Mouse (Mus musculus) embryonic fibroblast, embryonic 13.5 days (primary cell): Measurements from ENCODE around the gene 5730522E02Rik. TPM values are rescaled to one million over a fixed set of nuclear protein-coding genes. Genes with fewer than 3 reads are reported as not detected.

Experiments used
- H3K27ac ChIP-seq: 2 replicates; pipeline ENCODE4 v1.5.1; 2012; ENCODE audit warnings: low read length, control low read depth, inconsistent platforms; ENCODE audit not compliant: insufficient read depth
- H3K4me1 ChIP-seq: 2 replicates; pipeline ENCODE4 v1.6.1; 2011; ENCODE audit warnings: low read length; ENCODE audit not compliant: control insufficient read depth, insufficient read depth
- H3K4me3 ChIP-seq: 2 replicates; pipeline ENCODE4 v1.5.1; 2011; ENCODE audit warnings: mild to moderate bottlenecking, control low read depth, low read length; ENCODE audit not compliant: insufficient read depth
- CTCF ChIP-seq: IDR thresholded peaks from 2 replicates; pipeline ENCODE4 v1.5.1; 2011; ENCODE audit warnings: mild to moderate bottlenecking, control low read depth, low read length, moderate library complexity, borderline replicate concordance; ENCODE audit not compliant: insufficient read depth
- POLR2A ChIP-seq: IDR thresholded peaks from 2 replicates; pipeline ENCODE4 v1.6.1; 2011; ENCODE audit warnings: low read depth, mild to moderate bottlenecking, control low read depth, low read length, moderate library complexity
- polyA plus RNA-seq: library from polyadenylated mRNA; stranded (reverse); fragments of >200 nt; gene quantifications from 2 replicates; pipeline ENCODE4 v1.2.4, GENCODE M21; 2011; ENCODE audit warnings: low read depth; ENCODE audit not compliant: missing spikeins, insufficient read length

Gene 5730522E02Rik
- polyA plus RNA-seq, 1 experiment = not detected

DNA sequence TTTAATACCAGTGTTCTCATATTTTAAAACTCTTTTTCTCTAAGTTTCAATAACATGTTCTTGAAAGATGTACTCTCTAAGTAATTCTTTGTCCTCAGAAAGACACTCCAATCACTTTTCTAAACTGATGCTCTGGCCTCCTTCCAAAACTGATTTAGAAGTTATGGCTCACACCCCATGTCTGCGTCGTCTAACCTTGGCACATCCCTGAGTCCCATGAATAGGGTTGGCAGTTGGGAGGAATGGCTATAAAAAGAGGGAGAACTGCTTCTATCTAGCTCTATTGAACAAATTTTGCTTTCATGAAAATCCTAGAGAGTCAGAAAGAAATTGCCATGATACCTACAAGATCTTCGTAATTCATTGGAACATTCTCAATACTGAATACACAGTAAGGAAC lies 458.1 kb downstream of the 5730522E02Rik start:
- H3K4me3 ChIP-seq = no peak overlapping the region
- H3K4me1 ChIP-seq = no peaks in the 10 kb centered on the region
- TF ChIP-seq POLR2A (no peak), CTCF (no peak)
- H3K27ac ChIP-seq = no peak overlapping the region

DNA sequence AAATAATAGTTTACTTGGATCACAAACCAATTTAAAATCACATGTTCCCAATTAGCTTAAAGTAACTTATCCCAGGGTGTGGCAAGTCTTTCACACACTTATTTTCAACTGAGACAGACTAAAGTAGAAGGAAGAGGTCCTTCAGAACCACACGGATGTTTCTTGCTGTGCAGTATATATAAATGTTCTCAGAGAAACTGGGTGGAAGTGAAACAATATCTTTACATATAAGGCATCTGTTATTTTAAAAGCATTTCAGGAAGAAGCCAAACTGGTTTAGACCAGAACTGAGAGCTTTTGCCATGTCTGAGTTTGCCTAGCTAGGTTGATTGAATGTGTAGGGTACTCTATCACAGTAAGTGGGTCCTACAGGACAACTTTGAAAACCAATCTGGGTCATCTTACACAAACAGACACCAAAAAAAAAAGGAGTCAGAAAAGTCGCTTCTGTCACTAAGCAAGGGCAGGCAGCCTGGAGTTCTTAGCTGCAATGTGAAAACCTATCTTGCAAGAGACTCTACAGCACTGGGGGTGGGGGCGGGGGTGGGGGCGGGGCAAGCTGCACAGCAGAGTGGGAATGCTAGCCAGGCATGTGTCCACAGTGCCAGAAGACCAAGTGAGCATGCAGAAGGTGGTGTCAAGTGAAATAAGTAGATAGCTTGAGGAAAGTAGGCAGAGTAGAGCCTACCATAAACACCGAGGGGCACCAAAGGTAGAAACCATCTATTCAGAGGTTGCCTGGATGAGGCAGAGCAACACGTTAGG lies 463.3 kb downstream of the 5730522E02Rik start:
- Histone ChIP-seq H3K4me1 (no peaks in the 10 kb centered on the region), H3K4me3 (no peak overlapping the region), H3K27ac (no peak overlapping the region)
- TF ChIP-seq CTCF = no peak
- TF ChIP-seq POLR2A = no peak

- Histone ChIP-seq H3K4me3 (no peak overlapping the region), H3K4me1 (no peaks in the 10 kb centered on the region), H3K27ac (no peak overlapping the region)
- TF ChIP-seq CTCF = no peak
- no peak for TF ChIP-seq POLR2A
Measured at GRCm38 (mm10) chr11:25743664-25744063, 466.9 kb downstream of the 5730522E02Rik start.

- no peak overlapping the region for H3K27ac ChIP-seq
- H3K4me3 ChIP-seq = no peak overlapping the region
- TF ChIP-seq POLR2A (no peak), CTCF (no peak)
- H3K4me1 ChIP-seq = no peaks in the 10 kb centered on the region
Measured at GRCm38 (mm10) chr11:25737255-25737654, 473.3 kb downstream of the 5730522E02Rik start.

- no peak for TF ChIP-seq POLR2A
- TF ChIP-seq CTCF = no peak
Measured at GRCm38 (mm10) chr11:25729476-25729875, 481.1 kb downstream of the 5730522E02Rik start.

GRCm38 (mm10) chr11:25715447-25716321 lies 494.9 kb downstream of the 5730522E02Rik start:
- no peak overlapping the region for H3K27ac ChIP-seq
- TF ChIP-seq CTCF (no peak), POLR2A (no peak)
- H3K4me3 ChIP-seq = no peak overlapping the region
- no peaks in the 10 kb centered on the region for H3K4me1 ChIP-seq

More at GRCm38 (mm10) chr11:25729476-25729875, 481.1 kb downstream of the 5730522E02Rik start:
- Histone ChIP-seq H3K4me3 (no peak overlapping the region), H3K27ac (no peak overlapping the region), H3K4me1 (no peaks in the 10 kb centered on the region)

GRCm38 (mm10) chr11:25710559-25710958 lies 500.0 kb downstream of the 5730522E02Rik start:
- Histone ChIP-seq H3K4me1 (no peaks in the 10 kb centered on the region), H3K27ac (no peak overlapping the region), H3K4me3 (no peak overlapping the region)
- TF ChIP-seq CTCF (no peak), POLR2A (no peak)

- Histone ChIP-seq H3K27ac (no peak overlapping the region), H3K4me3 (no peak overlapping the region), H3K4me1 (no peaks in the 10 kb centered on the region)
- TF ChIP-seq POLR2A (no peak), CTCF (no peak)
Measured at GRCm38 (mm10) chr11:25709892-25710291, 500.7 kb downstream of the 5730522E02Rik start.

- TF ChIP-seq POLR2A (no peak), CTCF (no peak)
- Histone ChIP-seq H3K27ac (no peak overlapping the region), H3K4me3 (no peak overlapping the region), H3K4me1 (no peaks in the 10 kb centered on the region)
Measured at GRCm38 (mm10) chr11:25704332-25705168, 506.0 kb downstream of the 5730522E02Rik start.
